Mouse (Mus musculus): ENCODE data around the gene Cd27. TPM values are rescaled to one million over a fixed set of nuclear protein-coding genes. Genes with fewer than 3 reads are reported as not detected.

Gene Cd27
- polyA plus RNA-seq, 1 experiment from 2014 or later: 2.0 TPM

DNA sequence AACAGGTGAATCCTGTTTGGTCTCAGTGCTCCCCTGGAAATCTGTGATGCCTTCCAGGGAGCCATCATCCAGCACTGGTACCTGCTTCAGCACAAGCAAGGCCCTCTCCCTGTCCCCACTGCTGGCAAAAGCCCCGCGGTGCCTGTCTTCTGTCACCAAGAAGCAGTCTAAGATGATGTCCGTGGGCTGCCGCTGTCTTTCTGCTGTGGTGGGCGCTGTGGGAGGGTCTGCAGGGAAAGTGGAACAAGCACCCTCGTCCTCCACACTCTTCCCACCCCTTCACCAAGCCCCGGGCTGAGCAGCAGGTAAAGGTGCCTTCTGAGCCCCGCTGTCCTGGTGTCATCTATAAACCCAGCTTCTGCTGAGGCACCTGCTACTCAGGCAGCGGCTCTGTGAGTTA lies 6.2 kb downstream of the Cd27 start:
- Histone ChIP-seq H3K4me3 (no peak overlapping the region), H3K36me3 (0 out of 2 replicates have a peak, but pooled peaks cover 2% of the 10 kb centered on the region), H3K4me1 (peaks cover 36% of the 10 kb centered on the region), H3K9me3 (no peaks in the 10 kb centered on the region), H3K9ac (peak overlapping the region; percentile 84), H3K4me2 (peak overlapping the region; percentile 80), H3K27me3 (replicated peaks) (no peaks in the 10 kb centered on the region), H3K27ac (replicated peaks) (0 out of 2 replicates have a peak overlapping the region, but pooled peaks have one; percentile 36)
- WGBS: 53% methylated on average over 9 of the region's 9 CpGs
- no peak for ATAC-seq (ENCODE audit: extremely low read depth, insufficient number of reproducible peaks, low FRiP score, low TSS enrichment)

DNA sequence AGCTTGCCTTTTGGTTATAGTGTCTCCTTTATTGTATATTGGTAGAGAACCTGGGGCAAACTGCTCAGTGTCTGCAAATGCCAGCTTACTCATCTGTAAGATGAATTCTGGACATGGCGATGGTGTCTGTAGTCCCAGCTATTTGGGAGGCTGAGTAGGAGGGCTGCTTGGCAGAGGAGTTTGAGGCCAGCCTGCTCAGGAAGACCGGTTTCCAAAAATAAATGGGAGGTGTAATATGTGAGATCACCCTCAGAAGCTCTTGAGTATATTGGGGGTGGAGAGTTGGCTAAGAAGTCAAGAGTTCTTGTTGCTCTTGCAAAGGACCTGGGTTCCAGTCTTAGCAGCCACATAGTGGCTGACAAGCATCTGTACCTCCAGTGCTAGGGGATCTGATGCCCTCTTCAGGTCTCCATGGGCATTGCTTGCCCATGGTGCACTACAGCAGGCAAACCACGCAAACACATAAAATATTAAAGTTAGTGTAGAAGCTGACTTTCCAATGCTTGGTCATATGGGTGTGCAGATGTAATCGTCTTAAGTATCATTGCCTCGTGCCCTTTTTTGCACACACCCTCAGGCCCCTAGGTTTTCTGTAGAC lies 11.2 kb downstream of the Cd27 start:
- Histone ChIP-seq H3K9me3 (no peaks in the 10 kb centered on the region), H3K9ac (no peak overlapping the region), H3K27me3 (replicated peaks) (no peaks in the 10 kb centered on the region), H3K27ac (replicated peaks) (no peak overlapping the region), H3K36me3 (0 out of 2 replicates have a peak, but pooled peaks cover 21% of the 10 kb centered on the region), H3K4me3 (no peak overlapping the region), H3K4me2 (no peak overlapping the region), H3K4me1 (peaks cover 2% of the 10 kb centered on the region; the same call in 1 of the 2 replicates)
- no peak for ATAC-seq (ENCODE audit: extremely low read depth, insufficient number of reproducible peaks, low FRiP score, low TSS enrichment)
- 67% methylated on average over 5 of the region's 5 CpGs for WGBS

- H3K9ac ChIP-seq: no peak overlapping the region
- WGBS: 65% methylated on average over 3 of the region's 3 CpGs
- no peak overlapping the region for H3K4me3 ChIP-seq
- H3K27me3 ChIP-seq (replicated peaks): no peaks in the 10 kb centered on the region; the same call in 1 of the 2 replicates
- no peaks in the 10 kb centered on the region for H3K9me3 ChIP-seq
- H3K4me2 ChIP-seq: no peak overlapping the region
- H3K4me1 ChIP-seq: no peaks in the 10 kb centered on the region
- ATAC-seq (ENCODE audit: extremely low read depth, insufficient number of reproducible peaks, low FRiP score, low TSS enrichment): no peak
- 0 out of 2 replicates have a peak, but pooled peaks cover 30% of the 10 kb centered on the region for H3K36me3 ChIP-seq
- no peak overlapping the region for H3K27ac ChIP-seq (replicated peaks)
Observed at GRCm38 (mm10) chr6:125222577-125222976, 14.2 kb downstream of the Cd27 start.

DNA sequence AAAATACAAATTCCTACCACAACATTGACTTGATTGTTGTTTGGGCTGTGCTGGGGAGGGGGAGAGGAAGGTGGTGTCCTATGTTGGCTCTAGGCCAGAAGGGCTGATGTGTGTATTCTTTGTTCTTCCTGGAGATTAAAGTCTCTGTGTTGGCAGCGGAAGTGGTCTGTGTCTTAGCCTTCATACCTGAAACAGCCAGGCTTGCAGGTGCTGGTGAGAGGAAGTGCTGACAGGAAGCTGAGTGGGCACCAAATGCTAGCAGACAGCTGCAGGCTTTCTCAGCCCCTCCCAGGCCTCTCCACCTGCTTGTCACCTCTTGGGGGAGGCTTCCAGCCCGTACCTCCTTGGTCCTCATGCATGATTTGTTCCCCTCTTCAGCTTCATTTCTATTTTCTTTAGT lies 14.7 kb downstream of the Cd27 start:
- H3K27ac ChIP-seq (replicated peaks): no peak overlapping the region
- H3K4me2 ChIP-seq: no peak overlapping the region
- H3K9ac ChIP-seq: no peak overlapping the region
- no peaks in the 10 kb centered on the region; the same call in 1 of the 2 replicates for H3K27me3 ChIP-seq (replicated peaks)
- whole genome bisulfite sequencing: 36% methylated on average over 2 of the region's 2 CpGs
- no peaks in the 10 kb centered on the region for H3K4me1 ChIP-seq
- 0 out of 2 replicates have a peak, but pooled peaks cover 30% of the 10 kb centered on the region for H3K36me3 ChIP-seq
- ATAC-seq (ENCODE audit: extremely low read depth, insufficient number of reproducible peaks, low FRiP score, low TSS enrichment): no peak
- no peak overlapping the region for H3K4me3 ChIP-seq
- no peaks in the 10 kb centered on the region for H3K9me3 ChIP-seq

GRCm38 (mm10) chr6:125221115-125221745 lies 15.6 kb downstream of the Cd27 start:
- Histone ChIP-seq H3K9me3 (no peaks in the 10 kb centered on the region), H3K36me3 (0 out of 2 replicates have a peak, but pooled peaks cover 30% of the 10 kb centered on the region), H3K9ac (no peak overlapping the region), H3K4me3 (no peak overlapping the region), H3K4me2 (no peak overlapping the region), H3K27ac (replicated peaks) (no peak overlapping the region), H3K4me1 (peaks cover 9% of the 10 kb centered on the region), H3K27me3 (replicated peaks) (no peaks in the 10 kb centered on the region; the same call in 1 of the 2 replicates)
- no peak for ATAC-seq (ENCODE audit: extremely low read depth, insufficient number of reproducible peaks, low FRiP score, low TSS enrichment)
- 86% methylated on average over 20 of the region's 20 CpGs for WGBS

- Histone ChIP-seq H3K4me1 (peaks cover 13% of the 10 kb centered on the region), H3K27me3 (replicated peaks) (peaks cover 2% of the 10 kb centered on the region), H3K9ac (no peak overlapping the region), H3K9me3 (no peaks in the 10 kb centered on the region), H3K4me2 (no peak overlapping the region), H3K4me3 (no peak overlapping the region), H3K27ac (replicated peaks) (no peak overlapping the region), H3K36me3 (0 out of 2 replicates have a peak, but pooled peaks cover 18% of the 10 kb centered on the region)
- no peak for ATAC-seq (ENCODE audit: extremely low read depth, insufficient number of reproducible peaks, low FRiP score, low TSS enrichment)
- 80% methylated on average over 4 of the region's 4 CpGs for WGBS
Observed at GRCm38 (mm10) chr6:125218963-125219362, 17.8 kb downstream of the Cd27 start.

DNA sequence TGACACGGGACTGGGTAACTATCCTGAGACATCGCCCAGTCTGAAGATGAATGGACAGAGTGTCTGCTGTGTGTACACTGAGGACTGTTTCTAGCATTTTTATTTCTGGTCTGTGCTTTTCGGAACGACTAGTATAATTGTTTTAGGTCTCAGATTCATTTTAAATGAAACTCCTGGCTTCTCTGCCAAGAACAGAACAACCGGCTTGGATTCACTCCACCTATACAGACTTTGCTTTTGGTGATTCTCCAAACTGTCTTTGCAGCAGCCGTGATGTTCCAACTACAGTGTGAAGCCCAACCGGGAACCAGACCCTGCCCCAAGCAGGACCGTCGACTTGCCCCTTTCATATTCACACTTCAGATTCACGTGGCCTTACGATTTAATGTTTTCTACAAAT lies 18.9 kb downstream of the Cd27 start:
- ATAC-seq (ENCODE audit: extremely low read depth, insufficient number of reproducible peaks, low FRiP score, low TSS enrichment): no peak
- H3K4me1 ChIP-seq: peaks cover 13% of the 10 kb centered on the region
- WGBS: 80% methylated on average over 11 of the region's 11 CpGs

GRCm38 (mm10) chr6:125216898-125217297 lies 19.9 kb downstream of the Cd27 start:
- Histone ChIP-seq H3K4me1 (peaks cover 13% of the 10 kb centered on the region), H3K4me2 (no peak overlapping the region; the same call in 1 of the 2 replicates), H3K36me3 (0 out of 2 replicates have a peak, but pooled peaks cover 10% of the 10 kb centered on the region), H3K9ac (peak overlapping the region; percentile 50; the same call in 1 of the 2 replicates), H3K27ac (replicated peaks) (no peak overlapping the region), H3K9me3 (no peaks in the 10 kb centered on the region), H3K4me3 (no peak overlapping the region), H3K27me3 (replicated peaks) (peaks cover 23% of the 10 kb centered on the region)
- 62% methylated on average over 2 of the region's 2 CpGs for WGBS
- ATAC-seq (ENCODE audit: extremely low read depth, insufficient number of reproducible peaks, low FRiP score, low TSS enrichment): no peak

More for the DNA sequence above, 18.9 kb downstream of the Cd27 start:
- Histone ChIP-seq H3K27ac (replicated peaks) (no peak overlapping the region), H3K4me2 (no peak overlapping the region), H3K36me3 (0 out of 2 replicates have a peak, but pooled peaks cover 10% of the 10 kb centered on the region), H3K27me3 (replicated peaks) (peaks cover 13% of the 10 kb centered on the region), H3K9me3 (no peaks in the 10 kb centered on the region), H3K4me3 (no peak overlapping the region), H3K9ac (no peak overlapping the region)

- Histone ChIP-seq H3K27me3 (replicated peaks) (peaks cover 32% of the 10 kb centered on the region), H3K4me3 (peak within 1 kb of the TSS; percentile 67), H3K27ac (replicated peaks) (peak within 1 kb of the TSS; percentile 71), H3K4me1 (peaks cover 13% of the 10 kb centered on the region), H3K4me2 (peak within 1 kb of the TSS; percentile 87), H3K9me3 (no peaks in the 10 kb centered on the region), H3K9ac (peak within 1 kb of the TSS; percentile 86), H3K36me3 (0 out of 2 replicates have a peak, but pooled peaks cover 9% of the 10 kb centered on the region)
- under 1% methylated on average over 48 of the region's 48 CpGs for WGBS
- ATAC-seq (ENCODE audit: extremely low read depth, insufficient number of reproducible peaks, low FRiP score, low TSS enrichment): peak; percentile 90
Observed at GRCm38 (mm10) chr6:125215148-125215954, 21.5 kb downstream of the Cd27 start, which contains the start of gene Vamp1. Vamp1 (plus strand) TSS chr6:125215551.

DNA sequence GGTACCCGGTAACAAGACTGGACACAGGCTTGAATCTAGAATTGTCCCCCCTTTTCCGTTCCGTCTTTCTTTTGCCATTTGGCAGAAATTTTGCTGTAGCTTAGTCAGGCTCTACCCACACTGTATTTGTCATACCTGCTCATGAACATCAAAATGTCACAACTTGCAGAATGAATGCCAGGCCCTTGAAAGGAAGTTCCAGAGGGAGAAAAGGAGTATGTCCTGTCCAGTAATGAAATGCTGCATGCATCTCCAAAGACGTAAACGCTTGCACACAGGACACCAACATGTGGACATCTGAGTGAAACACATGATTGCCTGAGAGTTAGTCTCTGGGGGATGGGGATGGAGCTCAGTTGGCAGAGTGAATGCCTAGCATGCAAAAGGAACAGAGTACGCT lies 23.1 kb downstream of the Cd27 start:
- no peak overlapping the region for H3K27ac ChIP-seq (replicated peaks)
- ATAC-seq (ENCODE audit: extremely low read depth, insufficient number of reproducible peaks, low FRiP score, low TSS enrichment): no peak
- no peaks in the 10 kb centered on the region for H3K36me3 ChIP-seq
- H3K4me3 ChIP-seq: no peak overlapping the region
- H3K9me3 ChIP-seq: no peaks in the 10 kb centered on the region
- H3K9ac ChIP-seq: no peak overlapping the region
- H3K4me1 ChIP-seq: peaks cover 13% of the 10 kb centered on the region
- no peak overlapping the region for H3K4me2 ChIP-seq
- H3K27me3 ChIP-seq (replicated peaks): peaks cover 32% of the 10 kb centered on the region
- WGBS: 73% methylated on average over 6 of the region's 6 CpGs

- no peaks in the 10 kb centered on the region for H3K36me3 ChIP-seq
- H3K4me3 ChIP-seq: no peak overlapping the region
- peaks cover 13% of the 10 kb centered on the region for H3K4me1 ChIP-seq
- 61% methylated on average over 6 of the region's 6 CpGs for WGBS
- H3K9ac ChIP-seq: no peak overlapping the region
- ATAC-seq (ENCODE audit: extremely low read depth, insufficient number of reproducible peaks, low FRiP score, low TSS enrichment): no peak
- H3K9me3 ChIP-seq: no peaks in the 10 kb centered on the region
- H3K27ac ChIP-seq (replicated peaks): no peak overlapping the region
- H3K27me3 ChIP-seq (replicated peaks): peaks cover 32% of the 10 kb centered on the region
- no peak overlapping the region for H3K4me2 ChIP-seq
Observed at GRCm38 (mm10) chr6:125213129-125213528, 23.7 kb downstream of the Cd27 start.

Data from heart, embryonic 13.5 days (tissue).